Mouse (Mus musculus) CH12.LX (cell line): ENCODE measurements at regions not wholly inside any gene's neighbourhood (a gene's known extent, or its start where the extent isn't known, plus 50 kb on each side); places are given as distances from the start of the nearest gene placed in this dataset.

ENCODE experiments used
- CTCF ChIP-seq, 2 experiments: IDR thresholded peaks in 1 of 2; conservative IDR thresholded peaks in 1 of 2; 2 replicates each; pipeline ENCODE4 v1.5.1; 2011 to 2012; ENCODE audit warnings: low read depth in 2 of 2, low read length in 2 of 2, improper control_type of control experiment in 1 of 2, inconsistent platforms in 1 of 2, mild to moderate bottlenecking in 1 of 2, moderate library complexity in 1 of 2
- MAX ChIP-seq: IDR thresholded peaks from 2 replicates; pipeline ENCODE4 v1.6.1; 2011; ENCODE audit warnings: low read length, improper control_type of control experiment
- MYC ChIP-seq: IDR thresholded peaks from 2 replicates; pipeline ENCODE4 v1.6.1; 2011; ENCODE audit warnings: low read depth, mild to moderate bottlenecking, improper control_type of control experiment, low read length
- USF1 ChIP-seq: IDR thresholded peaks from 2 replicates; pipeline ENCODE4 v1.6.1; 2014; ENCODE audit warnings: low read depth, mild to moderate bottlenecking, inconsistent platforms, low read length, improper control_type of control experiment
- USF2 ChIP-seq: conservative IDR thresholded peaks from 2 replicates; pipeline ENCODE4 v1.6.1; 2011; ENCODE audit warnings: low read depth, low read length, improper control_type of control experiment

DNA sequence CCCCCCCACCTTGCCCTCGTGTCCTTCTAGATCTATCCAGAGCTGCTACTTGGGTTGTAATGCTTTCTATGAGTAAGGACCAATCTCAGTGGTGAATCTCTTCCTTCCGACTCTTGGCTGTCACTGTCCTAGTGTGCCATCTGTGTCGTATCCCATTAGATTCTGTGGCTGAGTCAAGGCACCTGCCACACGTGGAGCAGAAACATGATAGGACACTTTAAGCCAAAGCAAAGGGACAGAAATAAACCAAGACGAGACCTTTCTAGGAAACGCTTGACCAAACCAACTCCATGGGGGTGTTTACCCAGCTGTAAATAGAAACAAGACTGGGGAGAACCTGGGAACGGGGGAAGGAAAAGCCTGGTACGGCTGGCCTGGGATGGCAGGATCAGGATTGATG is 613.0 kb upstream of the Gm19410 start:
- no peak for TF ChIP-seq CTCF (conservative IDR thresholded peaks at IDR 0.05 in 1 of 2, IDR thresholded peaks at IDR 0.05 in 1 of 2; ENCODE audit: low read depth in 2 of 2, low read length in 2 of 2)
- TF ChIP-seq USF1, result no peak
- TF ChIP-seq MAX, result no peak
- no peak for TF ChIP-seq MYC
- TF ChIP-seq USF2, result no peak
